Mouse (Mus musculus) stomach, embryonic 15.5 days (tissue): ENCODE data around the gene Vmn1r195. TPM values are rescaled to one million over a fixed set of nuclear protein-coding genes. Genes with fewer than 3 reads are reported as not detected.
"Not testable (repeated sequence)": the region's sequence is repeated elsewhere in the genome, so short reads cannot be mapped to it uniquely, and the experiment has no call there.

Experiments used
- ATAC-seq: fragments of 200-750 bp; cut with Nextera tagmentation; 2 replicates; pipeline ENCODE4 v1.8.0; 2017; ENCODE audit warnings: low read depth, moderate number of reproducible peaks, moderate TSS enrichment; ENCODE audit not compliant: insufficient read depth, low FRiP score
- H3K27ac ChIP-seq: fragments of 300-500 bp; sonication (generic); 2 replicates; pipeline ENCODE4 v1.5.1; 2015; ENCODE audit warnings: mild to moderate bottlenecking, inconsistent platforms
- H3K27me3 ChIP-seq: fragments of 300-500 bp; sonication (generic); replicated peaks from 2 replicates; pipeline ENCODE4 v1.6.1; 2015; ENCODE audit warnings: inconsistent platforms
- H3K36me3 ChIP-seq: fragments of 300-500 bp; sonication (generic); 2 replicates; pipeline ENCODE4 v1.6.1; 2015; ENCODE audit warnings: inconsistent platforms
- H3K4me1 ChIP-seq: fragments of 300-500 bp; sonication (generic); 2 replicates; pipeline ENCODE4 v1.6.1; 2015; ENCODE audit warnings: inconsistent platforms
- H3K4me2 ChIP-seq: fragments of 300-500 bp; sonication (generic); 2 replicates; pipeline ENCODE4 v1.6.1; 2015; ENCODE audit warnings: mild to moderate bottlenecking, inconsistent platforms
- H3K4me3 ChIP-seq: fragments of 300-500 bp; sonication (generic); replicated peaks from 2 replicates; pipeline ENCODE4 v1.5.1; 2015; ENCODE audit warnings: inconsistent platforms
- H3K9ac ChIP-seq: fragments of 300-500 bp; sonication (generic); 2 replicates; pipeline ENCODE4 v1.6.1; 2015; ENCODE audit warnings: inconsistent platforms
- H3K9me3 ChIP-seq: fragments of 300-500 bp; sonication (generic); 2 replicates; pipeline ENCODE4 v1.6.1; 2016; ENCODE audit warnings: inconsistent platforms
- WGBS: fragments of 180-500 bp; shearing (Covaris S2); methylation state at CpG from one replicate; pipeline ENCODE4 v1.1.7; 2015; 5-methylcytosine and 5-hydroxymethylcytosine counted together
- polyA plus RNA-seq: library from polyadenylated mRNA; unstranded; fragments of >200 nt; fragmentation: Nextera tagmentation; extraction: Ambion mirVana; gene quantifications from 2 replicates; pipeline ENCODE4 v1.2.1, GENCODE M21; 2015

The Vmn1r195 gene
- not detected in 2 replicates for polyA plus RNA-seq

DNA sequence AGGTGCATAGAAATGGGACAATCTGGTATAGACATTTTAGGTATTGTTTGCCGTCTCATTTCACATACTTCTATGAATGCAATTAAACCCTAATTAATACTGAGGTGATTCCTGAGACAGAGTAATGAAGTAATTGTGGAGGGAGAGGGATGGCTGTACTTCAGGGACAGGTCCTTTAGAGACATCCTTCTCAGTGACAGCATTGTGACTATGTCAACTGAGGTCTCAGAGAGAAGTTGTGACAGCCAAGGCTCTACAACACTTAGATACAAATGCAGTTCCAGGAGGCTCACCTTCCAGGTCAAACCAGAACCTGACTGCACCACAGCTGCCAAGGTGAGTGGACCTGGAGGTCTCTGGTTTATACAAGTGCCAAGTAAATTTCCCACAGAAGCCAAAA lies at the start of gene Vmn1r195:
Gene Vmn1r195, plus strand, starts transcription at position 301 of the 400 bp plus-strand sequence.
- H3K27me3 ChIP-seq, H3K9ac ChIP-seq, H3K27ac ChIP-seq, ATAC-seq, H3K36me3 ChIP-seq, H3K4me1 ChIP-seq, H3K4me3 ChIP-seq, H3K4me2 ChIP-seq, H3K9me3 ChIP-seq: not testable (repeated sequence)
- 95% methylated on average over 1 of the region's 1 CpGs for WGBS

DNA sequence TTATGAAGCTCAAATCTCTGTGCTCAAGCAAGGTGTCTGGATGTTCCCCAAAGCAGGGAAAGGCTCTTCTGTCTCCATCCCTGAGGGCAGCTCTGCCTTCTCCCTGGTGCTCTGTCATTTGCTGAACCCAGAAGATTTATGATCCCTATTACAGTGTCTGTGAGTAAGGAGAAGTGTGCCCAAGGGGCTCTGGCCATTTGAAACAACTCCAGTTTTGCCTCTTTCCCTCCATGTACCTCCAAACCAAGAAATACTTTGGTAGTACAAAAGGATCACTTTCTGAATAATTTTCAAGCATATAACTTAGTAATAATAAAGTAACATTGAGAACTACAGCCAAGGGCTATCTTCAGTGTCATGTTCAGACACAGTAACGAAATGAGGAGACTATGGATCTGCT lies 47.3 kb upstream of the Vmn1r195 start, which contains the start of gene Vmn1r193:
Gene Vmn1r193, minus strand, starts transcription at position 101 of the 400 bp plus-strand sequence.
- H3K9ac ChIP-seq, H3K4me2 ChIP-seq, H3K27me3 ChIP-seq, H3K4me3 ChIP-seq, H3K9me3 ChIP-seq, H3K36me3 ChIP-seq, H3K27ac ChIP-seq, ATAC-seq, H3K4me1 ChIP-seq: not testable (repeated sequence)
- 78% methylated on average over 1 of the region's 1 CpGs for WGBS

DNA sequence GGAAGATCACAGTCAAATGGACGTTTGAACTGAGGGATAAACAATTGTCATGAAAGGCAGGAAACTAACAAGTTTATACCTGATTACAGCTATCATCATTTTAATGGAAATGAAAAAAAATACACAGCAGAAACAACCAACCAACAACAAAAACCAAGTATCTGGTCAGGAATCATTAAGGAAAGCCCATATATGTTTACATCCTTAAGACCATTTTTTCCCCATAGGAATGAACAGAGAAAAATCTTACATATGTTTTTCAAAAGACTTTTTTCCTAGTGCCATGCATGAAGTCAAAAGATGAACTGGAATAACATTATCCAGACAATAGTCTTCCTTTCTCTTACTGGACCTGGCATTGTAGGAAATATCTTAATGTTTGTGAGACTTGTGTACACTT lies 26.4 kb upstream of the Vmn1r195 start, which contains the start of gene Vmn1r194:
Gene Vmn1r194, plus strand, starts transcription at position 301 of the 400 bp plus-strand sequence.
- no peaks in the 10 kb centered on the region for H3K9me3 ChIP-seq
- no peaks in the 10 kb centered on the region for H3K36me3 ChIP-seq
- no peak within 1 kb of the TSS for H3K9ac ChIP-seq
- H3K4me2 ChIP-seq: no peak within 1 kb of the TSS
- 37% methylated on average over 1 of the region's 1 CpGs for WGBS
- no peaks in the 10 kb centered on the region for H3K4me1 ChIP-seq
- no peaks in the 10 kb centered on the region for H3K27me3 ChIP-seq
- no peak for ATAC-seq
- no peak within 1 kb of the TSS for H3K27ac ChIP-seq
- no peak within 1 kb of the TSS for H3K4me3 ChIP-seq

DNA sequence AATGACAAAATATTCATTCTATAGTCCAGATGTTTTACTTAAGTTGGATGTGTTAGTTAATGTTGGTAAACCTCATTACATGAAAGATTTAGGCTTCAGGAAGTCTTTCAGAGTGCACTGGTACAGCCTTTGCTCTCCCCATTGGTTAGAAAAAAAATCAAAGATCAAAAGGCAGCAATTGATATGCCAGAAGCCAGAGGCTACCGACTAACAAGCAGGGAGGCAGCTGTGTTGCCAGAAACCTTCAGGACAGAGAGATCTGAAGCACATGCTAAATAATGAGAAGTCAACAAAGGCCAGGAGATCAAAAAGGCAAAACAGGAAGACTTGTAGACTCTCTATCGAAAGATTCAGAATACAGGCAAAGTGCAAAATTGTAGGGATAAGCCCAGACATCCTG lies 1.4 kb downstream of the Vmn1r195 start:
- no peaks in the 10 kb centered on the region for H3K27me3 ChIP-seq
- 34% methylated on average over 2 of the region's 2 CpGs for WGBS
- H3K4me2 ChIP-seq: no peak overlapping the region
- H3K4me1 ChIP-seq: no peaks in the 10 kb centered on the region
- no peak overlapping the region for H3K27ac ChIP-seq
- H3K36me3 ChIP-seq: no peaks in the 10 kb centered on the region
- no peaks in the 10 kb centered on the region for H3K9me3 ChIP-seq
- H3K9ac ChIP-seq: no peak overlapping the region
- H3K4me3 ChIP-seq: no peak overlapping the region
- ATAC-seq: no peak

DNA sequence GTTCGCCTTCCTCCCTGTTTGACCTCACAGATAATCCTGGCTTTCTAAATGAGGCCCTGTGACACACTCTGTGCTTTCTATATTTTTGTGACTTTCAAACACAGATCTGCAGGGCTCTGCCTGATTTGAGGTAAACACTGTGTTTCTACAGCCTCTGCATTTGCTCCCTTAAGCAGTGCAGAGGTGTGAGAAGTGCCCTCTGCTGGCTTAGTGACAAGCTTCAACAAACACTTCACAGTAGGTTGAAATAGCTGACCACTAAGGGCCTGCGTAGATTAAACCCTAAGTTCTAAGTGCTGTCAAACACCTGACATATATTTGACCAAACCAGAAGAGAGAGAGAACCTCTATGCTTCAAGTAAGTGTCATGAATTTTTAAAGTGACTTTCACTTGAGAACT lies 14.3 kb downstream of the Vmn1r195 start:
- no peak overlapping the region for H3K27ac ChIP-seq
- H3K36me3 ChIP-seq: no peaks in the 10 kb centered on the region
- H3K9ac ChIP-seq: no peak overlapping the region
- no peak for ATAC-seq
- H3K27me3 ChIP-seq: no peaks in the 10 kb centered on the region
- no peak overlapping the region for H3K4me3 ChIP-seq
- no peak overlapping the region for H3K4me2 ChIP-seq
- no peaks in the 10 kb centered on the region for H3K9me3 ChIP-seq
- WGBS: 64% methylated on average over 2 of the region's 2 CpGs
- no peaks in the 10 kb centered on the region for H3K4me1 ChIP-seq

DNA sequence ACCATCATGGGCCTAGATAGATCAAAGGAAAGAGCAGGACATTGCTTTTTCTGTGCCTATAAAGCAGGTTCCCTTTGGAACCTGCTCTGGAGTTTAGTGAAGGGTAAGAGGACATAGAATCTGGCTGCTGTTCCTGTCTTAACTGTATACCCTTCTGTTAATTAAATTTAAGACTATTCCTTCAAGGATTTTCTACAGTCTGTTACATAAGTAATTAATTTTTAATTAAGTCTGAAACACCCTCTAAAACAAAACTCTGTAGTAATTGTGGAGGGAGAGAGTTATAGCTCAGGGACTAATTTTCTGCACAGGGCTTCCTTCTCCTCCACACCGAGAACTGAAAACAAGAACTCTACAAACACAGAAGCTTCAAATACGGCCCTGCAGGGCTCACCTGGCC lies 19.3 kb downstream of the Vmn1r195 start, which contains the start of gene Vmn1r196:
Gene Vmn1r196, plus strand, starts transcription at position 301 of the 400 bp plus-strand sequence.
- Histone ChIP-seq H3K27ac (no peak within 1 kb of the TSS), H3K9me3 (no peaks in the 10 kb centered on the region), H3K36me3 (no peaks in the 10 kb centered on the region), H3K9ac (no peak within 1 kb of the TSS), H3K4me1 (no peaks in the 10 kb centered on the region), H3K27me3 (no peaks in the 10 kb centered on the region), H3K4me3 (no peak within 1 kb of the TSS), H3K4me2 (no peak within 1 kb of the TSS)
- 70% methylated on average over 2 of the region's 2 CpGs for WGBS
- no peak for ATAC-seq

DNA sequence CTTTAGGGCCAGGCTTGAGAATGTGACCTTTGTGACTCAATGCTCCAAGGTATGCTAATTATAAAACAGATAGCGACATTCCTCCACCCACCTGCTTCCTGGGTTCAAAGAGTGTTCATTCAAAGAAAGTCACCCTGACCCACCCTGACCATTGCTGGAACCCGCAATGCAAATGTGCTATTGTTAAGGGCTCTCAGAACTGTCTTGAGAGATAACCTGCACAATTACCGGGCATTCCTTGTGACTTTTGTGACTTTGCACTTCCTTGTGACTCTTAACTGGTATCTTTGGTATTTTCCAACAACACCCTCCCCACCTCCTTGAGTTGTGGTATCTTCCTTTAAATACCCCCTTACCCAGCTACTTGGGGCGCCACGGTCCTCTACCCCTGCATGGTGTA lies 37.8 kb downstream of the Vmn1r195 start:
- not testable (repeated sequence) for H3K36me3 ChIP-seq, ATAC-seq
- WGBS: 85% methylated on average over 5 of the region's 5 CpGs

DNA sequence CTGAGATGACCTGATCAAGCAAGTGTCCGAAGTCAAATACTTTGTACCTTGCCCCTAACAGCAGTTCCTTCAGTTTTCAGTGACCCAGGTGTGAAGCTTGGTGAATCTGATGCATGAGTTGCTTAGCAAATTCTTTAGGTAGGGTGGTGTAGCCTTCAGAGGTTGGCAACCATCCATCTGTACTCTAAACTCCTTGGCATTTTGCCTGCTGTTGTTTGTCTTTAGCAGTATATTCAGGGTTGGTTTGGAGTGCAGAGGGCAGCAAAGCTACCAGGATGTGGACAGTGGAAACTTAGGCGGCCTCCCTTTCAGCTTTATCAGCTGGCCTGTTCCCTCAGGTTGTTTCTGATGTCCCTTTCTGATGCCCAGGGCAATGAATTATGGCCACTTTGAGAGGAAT lies 45.0 kb downstream of the Vmn1r195 start:
- 69% methylated on average over 2 of the region's 2 CpGs for WGBS
- no peaks in the 10 kb centered on the region for H3K9me3 ChIP-seq
- H3K4me2 ChIP-seq: no peak overlapping the region
- H3K9ac ChIP-seq: no peak overlapping the region
- no peaks in the 10 kb centered on the region for H3K4me1 ChIP-seq
- H3K27me3 ChIP-seq: no peaks in the 10 kb centered on the region
- no peak overlapping the region for H3K4me3 ChIP-seq
- ATAC-seq: no peak
- no peak overlapping the region for H3K27ac ChIP-seq
- no peaks in the 10 kb centered on the region for H3K36me3 ChIP-seq

More for the DNA sequence above, 37.8 kb downstream of the Vmn1r195 start:
- not testable (repeated sequence) for H3K27me3 ChIP-seq, H3K4me3 ChIP-seq, H3K9me3 ChIP-seq, H3K4me2 ChIP-seq, H3K27ac ChIP-seq, H3K4me1 ChIP-seq, H3K9ac ChIP-seq

DNA sequence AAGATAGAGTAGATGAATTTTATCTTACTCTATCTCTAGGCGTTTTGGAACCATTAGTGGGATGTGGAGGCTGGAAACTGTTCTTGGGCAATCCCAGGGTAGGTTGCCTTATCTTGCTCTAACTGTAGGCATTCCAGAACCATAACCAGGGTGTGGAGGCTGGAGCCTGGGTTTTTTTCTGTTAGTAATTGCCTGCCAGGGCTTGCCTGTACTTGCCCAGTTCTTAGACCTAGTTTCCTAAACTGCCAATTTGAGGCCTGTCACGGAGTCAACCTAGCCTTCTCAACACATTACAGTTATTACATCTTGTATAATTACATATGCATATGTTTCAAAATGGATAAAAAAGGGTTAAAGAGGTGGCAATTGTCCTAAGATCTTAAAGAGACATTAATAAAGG lies 47.0 kb downstream of the Vmn1r195 start:
- Histone ChIP-seq H3K4me2 (no peak overlapping the region), H3K9me3 (no peaks in the 10 kb centered on the region), H3K4me3 (no peak overlapping the region), H3K27me3 (no peaks in the 10 kb centered on the region), H3K27ac (no peak overlapping the region), H3K9ac (no peak overlapping the region), H3K36me3 (no peaks in the 10 kb centered on the region), H3K4me1 (no peaks in the 10 kb centered on the region)
- WGBS: 68% methylated on average over 2 of the region's 2 CpGs
- ATAC-seq: no peak

DNA sequence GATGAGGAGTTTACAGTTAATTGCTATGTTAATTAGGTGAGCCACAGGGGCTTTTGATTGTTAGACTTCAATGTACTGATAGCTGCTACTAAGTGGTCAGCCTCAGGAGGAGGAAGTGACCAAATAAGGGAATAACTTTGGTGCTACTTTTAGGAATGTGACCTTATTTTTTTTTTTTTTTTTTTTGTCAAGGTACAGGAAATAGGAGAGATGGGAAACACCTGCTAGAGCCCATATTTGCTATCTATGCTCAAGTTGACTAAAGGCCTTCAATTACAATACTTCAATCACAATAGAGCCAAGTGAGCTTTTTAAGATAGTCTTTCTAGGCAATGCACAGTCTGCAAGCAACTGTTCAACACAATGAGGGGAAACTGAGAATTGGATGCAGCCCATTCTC lies 49.8 kb downstream of the Vmn1r195 start:
- Histone ChIP-seq H3K4me3 (no peak overlapping the region), H3K36me3 (no peaks in the 10 kb centered on the region), H3K9ac (no peak overlapping the region), H3K9me3 (no peaks in the 10 kb centered on the region), H3K27ac (no peak overlapping the region), H3K4me2 (no peak overlapping the region), H3K4me1 (no peaks in the 10 kb centered on the region), H3K27me3 (no peaks in the 10 kb centered on the region)
- no peak for ATAC-seq

DNA sequence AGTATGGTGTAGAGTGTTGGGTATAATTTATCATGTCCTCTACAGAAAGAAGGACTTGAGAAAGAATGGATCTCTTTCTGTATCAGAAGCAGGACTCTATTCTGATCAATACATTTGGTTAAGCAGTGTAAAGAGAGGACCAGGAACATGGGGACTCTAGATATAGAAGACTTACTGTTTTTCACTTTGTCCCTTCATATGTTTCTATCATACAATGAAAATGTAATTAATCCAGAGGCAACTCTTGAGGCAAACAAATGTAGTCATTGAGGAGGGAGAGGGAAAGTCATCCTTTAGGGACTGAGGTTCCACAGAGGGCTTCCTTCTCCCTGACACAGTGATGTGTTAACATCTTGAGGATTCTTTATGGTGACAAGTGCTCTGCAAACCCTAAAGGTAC lies 54.0 kb downstream of the Vmn1r195 start, which contains the start of gene Vmn1r197:
Gene Vmn1r197, plus strand, starts transcription at position 301 of the 400 bp plus-strand sequence.
- no peaks in the 10 kb centered on the region for H3K4me1 ChIP-seq

More for the DNA sequence above, 54.0 kb downstream of the Vmn1r195 start, which contains the start of gene Vmn1r197:
- H3K9ac ChIP-seq: no peak within 1 kb of the TSS
- no peak within 1 kb of the TSS for H3K4me3 ChIP-seq
- no peaks in the 10 kb centered on the region for H3K9me3 ChIP-seq
- no peak for ATAC-seq
- H3K27me3 ChIP-seq: no peaks in the 10 kb centered on the region
- no peak within 1 kb of the TSS for H3K4me2 ChIP-seq
- no peak within 1 kb of the TSS for H3K27ac ChIP-seq
- no peaks in the 10 kb centered on the region for H3K36me3 ChIP-seq
